Mouse (Mus musculus) heart, postnatal 0 days (tissue): ENCODE results near the gene Notch2. TPM values are rescaled to one million over a fixed set of nuclear protein-coding genes. Genes with fewer than 3 reads are reported as not detected.

Experiments
- ATAC-seq: fragments of 200-750 bp; cut with Nextera tagmentation; 2 replicates; pipeline ENCODE4 v1.8.0; 2017; ENCODE audit warnings: low read depth, moderate number of reproducible peaks, moderate library complexity; ENCODE audit not compliant: insufficient read depth
- DNase-seq: peaks from one replicate; pipeline ENCODE4 v3.0.0-alpha.2; 2016; ENCODE audit warnings: low spot score
- H3K27ac ChIP-seq: fragments of 300-500 bp; sonication (generic); 2 replicates; pipeline ENCODE4 v1.5.1; 2014; ENCODE audit warnings: low read depth, mild to moderate bottlenecking
- H3K27me3 ChIP-seq: fragments of 300-500 bp; sonication (generic); 2 replicates; pipeline ENCODE4 v1.6.1; 2014; ENCODE audit warnings: low read length, mixed read lengths; ENCODE audit not compliant: control insufficient read depth, insufficient read depth
- H3K36me3 ChIP-seq: fragments of 300-500 bp; sonication (generic); replicated peaks from 2 replicates; pipeline ENCODE4 v1.6.1; 2014; ENCODE audit warnings: low read length, mixed read lengths; ENCODE audit not compliant: control insufficient read depth, insufficient read depth
- H3K4me1 ChIP-seq: fragments of 300-500 bp; sonication (generic); 2 replicates; pipeline ENCODE4 v1.6.1; 2014; ENCODE audit warnings: antibody characterized with exemption; ENCODE audit not compliant: control insufficient read depth, insufficient read depth
- H3K4me2 ChIP-seq: fragments of 300-500 bp; sonication (generic); 2 replicates; pipeline ENCODE4 v1.6.1; 2014; ENCODE audit warnings: low read depth, mild to moderate bottlenecking, low read length, moderate library complexity
- H3K4me3 ChIP-seq: fragments of 300-500 bp; sonication (generic); 2 replicates; pipeline ENCODE4 v1.5.1; 2014; ENCODE audit warnings: low read depth, low read length
- H3K9ac ChIP-seq: fragments of 300-500 bp; sonication (generic); replicated peaks from 2 replicates; pipeline ENCODE4 v1.6.1; 2014; ENCODE audit warnings: low read depth, low read length, mixed read lengths
- H3K9me3 ChIP-seq: fragments of 300-500 bp; sonication (generic); replicated peaks from 2 replicates; pipeline ENCODE4 v1.6.1; 2016; ENCODE audit warnings: low read length; ENCODE audit not compliant: control insufficient read depth
- CTCF ChIP-seq: IDR thresholded peaks from 2 replicates; pipeline ENCODE4 v1.5.1; 2016; ENCODE audit warnings: antibody characterized with exemption, control low read depth, low read depth
- EP300 ChIP-seq: IDR thresholded peaks from 2 replicates; pipeline ENCODE4 v1.6.1; 2016; ENCODE audit warnings: antibody characterized with exemption, low read depth
- WGBS: fragments of 180-500 bp; shearing (Covaris S2); extraction: QIAGEN DNeasy Blood & Tissue Kit; methylation state at CpG from one replicate; pipeline ENCODE4 v1.1.7; 2014; 5-methylcytosine and 5-hydroxymethylcytosine counted together
- polyA plus RNA-seq: library from polyadenylated mRNA; unstranded; fragments of >200 nt; fragmentation: Nextera tagmentation; extraction: Ambion mirVana; gene quantifications from 2 replicates; pipeline ENCODE4 v1.2.1, GENCODE M21; 2015
- total RNA-seq: library from RNA; depleted of rRNA; stranded (reverse); fragments of >200 nt; gene quantifications from 2 replicates; pipeline ENCODE4 v1.2.3, GENCODE M21; 2014; ENCODE audit warnings: low replicate concordance

The Notch2 gene
- total and polyA plus RNA-seq, 2 experiments from 2014 or later = 5.5 to 53.7 TPM

- Histone ChIP-seq H3K27me3 (no peaks in the 10 kb centered on the region), H3K4me2 (peak overlapping the region; percentile 14), H3K36me3 (no peaks in the 10 kb centered on the region), H3K4me3 (no peak overlapping the region), H3K9ac (no peak overlapping the region), H3K27ac (peak overlapping the region; percentile 54), H3K9me3 (no peaks in the 10 kb centered on the region), H3K4me1 (peaks cover 42% of the 10 kb centered on the region)
- 34% methylated on average over 9 of the region's 9 CpGs for WGBS
- DNase-seq (no peak), ATAC-seq (no peak)
- TF ChIP-seq CTCF = no peak
- TF ChIP-seq EP300 = no peak
These were observed 50.5 kb downstream of the Notch2 start for GRCm38 (mm10) chr3:98063833-98064232.

- Histone ChIP-seq H3K4me2 (no peak overlapping the region), H3K9ac (no peak overlapping the region), H3K27ac (no peak overlapping the region), H3K36me3 (no peaks in the 10 kb centered on the region), H3K9me3 (no peaks in the 10 kb centered on the region), H3K27me3 (no peaks in the 10 kb centered on the region), H3K4me1 (peaks cover 42% of the 10 kb centered on the region), H3K4me3 (no peak overlapping the region)
- DNase-seq (no peak), ATAC-seq (no peak)
- WGBS = 66% methylated on average over 8 of the region's 8 CpGs
- no peak for TF ChIP-seq CTCF
- TF ChIP-seq EP300 = no peak
These were observed 51.7 kb downstream of the Notch2 start for GRCm38 (mm10) chr3:98065004-98065403.

GRCm38 (mm10) chr3:98066434-98066833 is 53.1 kb downstream of the Notch2 start:
- 61% methylated on average over 3 of the region's 3 CpGs for WGBS
- Histone ChIP-seq H3K27ac (no peak overlapping the region), H3K9ac (no peak overlapping the region), H3K27me3 (no peaks in the 10 kb centered on the region), H3K4me1 (peaks cover 34% of the 10 kb centered on the region), H3K36me3 (peaks cover 7% of the 10 kb centered on the region), H3K4me3 (no peak overlapping the region), H3K4me2 (no peak overlapping the region), H3K9me3 (no peaks in the 10 kb centered on the region)
- TF ChIP-seq EP300 = no peak
- TF ChIP-seq CTCF = no peak
- ATAC-seq (no peak), DNase-seq (no peak)

GRCm38 (mm10) chr3:98067413-98067812 is 54.1 kb downstream of the Notch2 start:
- no peak overlapping the region for H3K9ac ChIP-seq
- DNase-seq = no peak
- TF ChIP-seq EP300 (no peak), CTCF (no peak)
- peak; percentile 60; the same call in 1 of the 2 replicates for ATAC-seq
- H3K4me3 ChIP-seq = no peak overlapping the region
- H3K27ac ChIP-seq = peak overlapping the region; percentile 67
- peaks cover 26% of the 10 kb centered on the region for H3K4me1 ChIP-seq
- peaks cover 15% of the 10 kb centered on the region for H3K36me3 ChIP-seq
- no peaks in the 10 kb centered on the region for H3K9me3 ChIP-seq
- WGBS = 40% methylated on average over 3 of the region's 3 CpGs
- H3K4me2 ChIP-seq = no peak overlapping the region
- no peaks in the 10 kb centered on the region for H3K27me3 ChIP-seq

- Histone ChIP-seq H3K4me1 (peaks cover 25% of the 10 kb centered on the region), H3K27ac (peak overlapping the region; percentile 67), H3K4me3 (no peak overlapping the region), H3K27me3 (no peaks in the 10 kb centered on the region), H3K9ac (no peak overlapping the region), H3K9me3 (no peaks in the 10 kb centered on the region), H3K4me2 (no peak overlapping the region), H3K36me3 (peaks cover 15% of the 10 kb centered on the region)
- DNase-seq = no peak
- ATAC-seq = no peak
- WGBS = 56% methylated on average over 12 of the region's 12 CpGs
- no peak for TF ChIP-seq EP300
- no peak for TF ChIP-seq CTCF
These were observed 54.6 kb downstream of the Notch2 start for GRCm38 (mm10) chr3:98067852-98068491.

GRCm38 (mm10) chr3:98069161-98069560 is 55.8 kb downstream of the Notch2 start:
- DNase-seq (no peak), ATAC-seq (no peak)
- no peak for TF ChIP-seq EP300
- TF ChIP-seq CTCF = no peak
- no peaks in the 10 kb centered on the region for H3K27me3 ChIP-seq
- WGBS = 64% methylated on average over 7 of the region's 7 CpGs
- H3K36me3 ChIP-seq = peaks cover 23% of the 10 kb centered on the region
- peaks cover 14% of the 10 kb centered on the region for H3K4me1 ChIP-seq
- no peak overlapping the region for H3K9ac ChIP-seq
- no peaks in the 10 kb centered on the region for H3K9me3 ChIP-seq
- H3K4me2 ChIP-seq = no peak overlapping the region
- H3K27ac ChIP-seq = no peak overlapping the region
- H3K4me3 ChIP-seq = no peak overlapping the region
